Mouse (Mus musculus): ENCODE measurements around the gene Bcl2.

Bcl2 gene

GRCm38 (mm10) chr1:106620174-106620931 lies 93.7 kb downstream of the Bcl2 start:
- no peak for DNase-seq (ENCODE audit: low spot score)

DNA sequence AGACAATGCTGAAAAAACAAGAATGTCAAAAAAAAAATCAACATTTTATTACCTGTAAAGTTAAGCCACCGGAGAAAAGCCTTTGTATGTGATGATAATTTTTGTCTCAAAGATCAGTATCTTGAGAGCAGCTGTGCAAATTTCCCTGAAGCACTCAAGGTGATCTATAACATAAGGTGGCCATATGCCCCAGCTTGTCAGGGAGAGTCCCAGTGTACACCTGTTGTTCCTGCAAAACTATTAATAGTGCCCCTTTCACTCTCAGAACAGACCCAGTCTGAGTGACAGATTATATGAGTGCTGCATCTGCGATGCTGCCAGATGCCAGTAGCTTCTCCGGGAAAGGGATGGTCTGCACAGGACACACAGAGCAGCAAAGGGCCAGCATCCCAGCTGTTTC lies 95.3 kb downstream of the Bcl2 start:
- DNase-seq (ENCODE audit: low spot score) = no peak

DNA sequence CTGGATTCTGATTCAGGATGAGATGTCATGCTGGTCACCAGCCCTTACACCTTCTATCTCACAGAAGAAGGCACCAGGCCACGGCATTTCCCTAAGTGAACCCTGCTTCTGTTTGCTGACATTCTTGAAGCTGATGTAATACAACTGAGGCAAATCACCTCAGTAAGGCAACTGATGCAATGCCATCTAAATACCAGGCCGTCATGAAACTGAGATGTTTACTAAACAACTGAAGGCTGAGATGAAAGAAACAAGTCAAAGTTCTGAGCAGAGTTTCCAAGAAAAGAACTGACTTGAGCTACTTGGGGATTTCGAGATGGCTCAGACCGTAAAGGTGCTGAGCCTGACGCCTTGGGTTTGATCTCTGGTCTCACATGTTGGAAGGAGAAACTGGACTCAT lies 97.1 kb downstream of the Bcl2 start:
- no peak for DNase-seq (ENCODE audit: low spot score)

DNA sequence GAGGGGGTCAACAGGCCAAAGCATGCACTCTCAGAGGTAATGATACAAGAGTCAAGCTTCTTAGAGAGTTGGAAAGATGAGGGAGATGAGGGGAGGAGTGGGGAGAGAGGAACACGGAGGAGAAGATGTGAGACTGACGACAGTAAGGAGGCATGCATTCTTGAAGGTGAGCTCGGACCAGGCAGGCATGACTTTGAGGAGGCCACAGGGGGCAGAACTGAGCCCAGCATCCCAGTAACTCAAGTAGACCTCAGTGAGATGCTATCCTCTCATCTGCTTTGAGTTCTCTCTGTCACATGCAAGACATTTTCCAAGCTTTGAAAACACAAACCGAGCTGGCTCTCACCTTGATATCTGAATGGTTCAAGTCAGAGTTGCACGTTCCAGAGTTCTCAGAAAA lies 100.7 kb downstream of the Bcl2 start:
- no peak for DNase-seq (ENCODE audit: low spot score)

- DNase-seq (ENCODE audit: low spot score) = no peak
Measured at GRCm38 (mm10) chr1:106612166-106613031, 101.7 kb downstream of the Bcl2 start.

DNA sequence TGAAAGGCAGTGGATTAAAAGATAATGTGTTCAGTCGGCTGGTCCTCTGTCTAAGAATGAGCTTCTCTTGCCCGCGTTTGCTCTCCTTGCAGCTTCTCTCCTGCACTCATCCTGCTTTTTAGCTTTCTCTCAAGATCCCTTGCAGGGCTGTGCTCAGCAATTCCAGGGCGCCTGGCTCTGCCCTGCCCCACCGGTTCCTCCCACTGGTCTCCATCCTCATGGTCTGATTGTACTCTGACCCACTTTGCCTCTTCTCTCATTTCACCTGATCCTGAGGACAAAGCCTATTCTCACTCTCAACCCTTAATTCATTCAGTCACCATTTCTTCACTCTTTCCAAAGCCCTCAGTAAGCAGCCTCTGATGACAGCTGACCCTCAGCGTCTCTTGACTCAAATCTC lies 102.8 kb downstream of the Bcl2 start:
- DNase-seq (ENCODE audit: low spot score) = no peak

DNA sequence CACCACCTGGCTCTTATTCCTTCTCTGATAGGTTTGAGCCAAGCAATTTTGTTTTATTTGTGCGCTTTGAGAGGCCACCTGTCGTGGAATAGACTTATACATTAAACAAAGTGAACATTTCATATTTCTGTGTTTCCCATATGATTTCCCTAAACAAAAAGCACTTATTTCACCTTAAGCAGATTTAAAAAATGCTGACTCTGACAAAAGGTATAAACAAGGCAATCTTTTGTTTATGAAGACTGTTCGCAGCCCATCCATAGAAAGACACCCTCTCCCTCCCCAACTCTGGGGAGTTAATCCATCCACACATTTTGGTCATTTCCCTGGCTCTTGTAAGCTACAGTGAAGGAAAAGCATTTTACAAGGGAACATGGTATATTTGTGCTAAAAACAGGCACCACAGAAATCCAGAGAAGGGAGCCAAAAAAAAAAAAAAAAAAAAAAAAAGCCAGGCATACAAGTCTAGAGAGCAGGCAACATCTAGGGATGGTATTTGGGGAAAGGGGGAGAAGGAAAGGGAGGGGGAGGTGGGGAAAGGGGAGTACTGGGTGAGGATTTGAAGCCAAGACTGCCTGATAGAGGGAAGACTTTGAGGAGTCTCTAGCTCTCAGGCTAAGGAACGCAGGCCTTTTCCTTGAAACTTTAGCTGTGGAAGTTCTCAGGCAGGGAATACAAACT lies 105.8 kb downstream of the Bcl2 start:
- DNase-seq (ENCODE audit: low spot score) = no peak

DNA sequence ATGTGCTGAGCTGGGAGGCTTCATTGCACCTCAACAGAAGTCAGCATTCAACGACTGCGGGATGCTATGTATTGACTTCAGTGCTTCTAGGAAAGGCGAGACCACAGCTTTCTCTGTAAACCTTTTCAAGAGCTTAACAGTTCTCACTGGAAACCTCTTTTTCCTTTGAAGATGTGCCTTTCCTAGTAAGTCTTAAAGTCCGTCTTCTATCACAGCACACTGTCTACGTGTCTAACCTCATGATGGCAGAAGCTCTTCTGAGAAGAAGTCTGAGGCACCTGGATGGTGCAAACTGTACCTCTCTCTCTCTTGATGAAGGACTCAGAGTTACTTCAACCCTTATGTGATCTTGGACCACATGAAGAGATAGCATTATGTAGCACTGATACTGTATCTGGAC lies 107.1 kb downstream of the Bcl2 start:
- no peak for DNase-seq (ENCODE audit: low spot score)

DNA sequence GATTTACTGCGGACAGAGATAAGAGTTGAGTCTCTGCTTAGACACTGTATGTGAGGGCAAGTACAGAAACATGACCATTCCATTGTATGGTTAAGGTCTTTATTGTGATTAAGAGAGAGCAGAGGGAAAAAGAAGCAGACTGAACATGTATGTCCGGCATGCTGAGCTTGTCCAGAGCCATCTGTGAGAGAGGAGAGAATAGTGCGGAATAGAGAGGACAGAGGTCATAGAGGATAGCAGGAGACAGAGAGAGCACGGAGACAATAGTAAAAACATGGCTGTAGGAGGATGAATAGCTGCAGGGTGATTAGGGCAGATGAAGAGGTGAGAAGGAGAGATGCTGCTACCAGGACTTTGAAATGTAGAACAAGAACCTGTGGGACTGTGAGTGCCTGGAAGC lies 110.7 kb downstream of the Bcl2 start:
- no peak for DNase-seq (ENCODE audit: low spot score)

DNA sequence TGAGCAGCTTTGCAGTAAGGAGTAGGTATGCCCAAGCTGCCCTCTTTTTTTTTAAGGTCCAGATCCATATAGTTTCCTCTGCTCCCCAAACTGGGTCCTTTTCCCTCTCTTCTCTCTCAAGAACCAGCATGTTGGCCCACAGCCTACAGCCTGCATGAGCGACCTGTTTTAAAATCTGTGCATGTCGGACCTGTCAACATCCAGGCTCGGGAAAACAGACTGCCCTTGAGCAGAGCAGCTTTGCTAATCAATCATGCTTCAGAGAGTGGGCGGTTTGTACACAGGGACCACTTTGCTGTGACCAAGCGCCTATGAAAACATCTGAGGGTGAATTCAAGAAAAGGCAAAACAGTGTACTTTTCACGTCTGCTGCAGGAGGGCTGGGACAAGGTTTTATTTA lies 111.1 kb downstream of the Bcl2 start:
- DNase-seq (ENCODE audit: low spot score) = no peak

DNA sequence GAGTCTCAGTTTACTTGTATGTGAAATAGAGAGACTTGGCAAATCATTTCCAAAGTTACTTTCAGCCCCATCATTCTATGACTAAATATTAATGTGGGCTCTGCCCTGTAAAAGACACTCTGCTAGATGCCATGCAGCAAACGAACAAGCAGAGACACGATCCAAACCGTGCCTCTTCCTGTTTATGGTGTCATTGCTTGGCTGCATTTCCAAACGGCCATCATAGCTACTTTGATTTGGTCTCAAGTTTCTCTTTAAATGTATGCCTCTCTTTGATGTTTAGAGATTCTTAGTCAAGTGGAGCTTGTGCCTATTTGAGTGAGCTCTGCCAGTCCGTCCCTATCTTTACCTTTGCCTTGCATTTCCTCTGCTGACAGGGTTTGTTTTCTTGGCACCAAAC lies 111.5 kb downstream of the Bcl2 start:
- no peak for DNase-seq (ENCODE audit: low spot score)

DNA sequence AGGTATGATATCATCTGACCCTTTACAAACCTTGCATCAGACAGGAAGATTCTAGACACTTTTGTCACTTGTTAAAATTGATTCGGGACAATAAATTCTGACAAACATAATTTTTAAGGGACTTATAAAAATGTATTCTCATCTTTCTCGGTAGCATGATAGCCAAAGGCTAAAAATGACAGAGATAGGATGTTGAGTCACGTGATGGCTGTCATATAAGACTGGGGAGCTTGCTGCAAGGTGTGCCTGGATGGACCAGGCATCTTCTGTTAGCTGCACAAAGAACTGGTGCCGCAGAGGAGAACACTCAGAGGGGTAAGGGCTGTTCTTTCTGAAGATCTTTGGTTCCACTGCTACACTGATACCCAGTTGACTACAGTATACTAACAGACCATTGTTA lies 112.8 kb downstream of the Bcl2 start:
- no peak for DNase-seq (ENCODE audit: low spot score)

- DNase-seq (ENCODE audit: low spot score) = no peak
Measured at GRCm38 (mm10) chr1:106600841-106601240, 113.2 kb downstream of the Bcl2 start.

DNA sequence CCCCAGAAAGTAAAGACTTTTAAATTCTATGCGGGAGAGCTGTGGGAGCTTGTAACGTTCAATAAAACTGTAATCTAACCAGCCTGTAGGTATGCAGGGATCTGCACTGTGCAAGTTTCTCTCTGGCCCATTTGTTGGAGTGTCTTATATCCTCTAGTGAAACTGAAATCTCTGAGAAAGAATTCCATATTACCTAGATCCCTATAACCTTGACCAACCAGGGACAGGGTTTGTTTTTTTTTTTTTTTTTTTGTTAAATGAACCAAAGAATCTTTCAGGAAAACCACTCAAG lies 115.8 kb downstream of the Bcl2 start:
- no peak for DNase-seq (ENCODE audit: low spot score)

DNA sequence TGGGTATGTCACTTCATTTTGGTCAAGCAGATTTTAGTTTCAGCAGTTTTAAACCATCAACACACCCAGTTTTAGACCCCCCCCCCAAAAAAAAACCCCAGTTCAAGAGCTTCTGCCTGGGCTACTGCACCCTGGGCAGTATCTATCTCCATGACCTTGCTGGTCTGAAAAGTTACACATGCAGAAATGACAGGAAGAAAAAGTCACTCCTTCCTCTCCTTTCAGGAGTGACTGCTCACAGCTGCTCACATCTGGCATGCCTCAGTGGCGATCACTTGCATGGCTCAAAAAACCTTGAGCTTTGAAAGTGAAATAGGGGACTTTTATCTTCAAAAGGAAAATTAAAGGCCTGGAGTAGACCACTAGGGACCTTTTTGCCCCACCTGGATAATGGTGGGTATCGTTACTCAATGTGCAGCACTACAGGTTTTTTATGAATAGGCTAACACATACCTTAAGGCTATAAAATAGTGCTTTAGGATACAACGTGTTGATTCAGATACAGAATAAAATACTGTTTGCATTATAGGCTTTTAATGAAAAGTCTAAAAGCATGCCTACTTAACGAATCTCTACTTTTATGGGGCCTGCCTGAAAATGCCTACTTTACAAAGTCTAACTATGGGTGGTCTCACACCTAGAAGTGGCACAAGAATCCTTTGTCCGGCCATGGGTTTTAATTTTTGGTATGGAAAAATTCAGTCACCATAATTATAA lies 116.3 kb downstream of the Bcl2 start:
- no peak for DNase-seq (ENCODE audit: low spot score)

- no peak for DNase-seq (ENCODE audit: low spot score)
Measured at GRCm38 (mm10) chr1:106596380-106596779, 117.7 kb downstream of the Bcl2 start.

DNA sequence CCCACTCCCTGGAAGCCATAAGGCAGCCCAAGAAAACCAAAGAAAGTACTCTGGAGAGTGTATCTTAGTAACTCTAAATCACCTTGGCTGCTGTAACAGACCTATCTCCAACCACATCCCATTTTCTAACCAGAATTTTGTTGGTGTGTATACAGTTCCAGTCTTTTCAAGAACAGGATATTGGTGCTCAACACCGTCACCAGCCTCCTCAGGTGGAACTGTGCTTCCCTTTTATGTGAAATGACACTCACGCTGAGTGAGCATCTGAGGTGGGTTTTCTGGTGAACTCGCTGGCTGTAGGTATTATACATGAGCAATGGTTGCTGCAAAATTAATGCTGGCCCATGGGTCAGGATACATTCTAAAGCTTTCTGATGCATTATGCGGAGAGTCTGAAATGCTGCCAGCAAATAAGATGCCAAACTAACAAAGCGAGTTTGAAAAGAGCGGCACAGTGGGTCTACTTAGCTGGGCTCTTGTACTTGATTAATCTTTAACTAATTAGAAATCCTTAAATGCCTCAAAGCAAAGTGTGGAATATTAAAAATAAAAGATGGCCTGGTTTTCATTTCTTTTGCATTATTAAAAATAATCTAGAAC lies 118.7 kb downstream of the Bcl2 start:
- no peak for DNase-seq (ENCODE audit: low spot score)

DNA sequence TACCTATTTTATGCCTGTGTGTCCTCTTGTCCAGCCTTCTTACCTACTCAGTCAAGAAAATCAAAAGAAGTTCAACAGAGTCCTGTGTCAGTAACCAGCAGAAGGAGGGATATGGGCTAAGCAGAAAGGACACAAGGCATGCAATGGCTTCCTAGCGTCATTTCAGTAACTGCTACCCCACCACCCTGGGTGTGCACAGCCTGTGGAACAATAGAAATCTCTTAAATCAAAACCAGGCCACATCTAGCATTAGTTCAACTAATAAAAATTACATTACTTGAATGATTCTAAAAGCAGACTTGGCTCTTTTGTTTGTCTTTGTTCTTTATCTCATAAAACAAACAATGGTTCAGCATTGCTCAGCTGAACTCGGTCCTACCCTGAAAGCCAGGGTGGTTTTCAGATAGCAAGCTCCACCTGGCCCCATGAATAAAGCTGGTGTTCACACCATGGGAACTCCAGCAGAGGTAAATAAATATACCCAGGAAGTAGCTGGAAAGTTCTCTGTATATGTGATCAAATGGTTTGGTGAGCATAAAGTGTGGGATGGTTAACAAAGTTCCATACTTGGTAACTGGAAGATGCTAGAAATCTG lies 122.8 kb downstream of the Bcl2 start:
- no peak for DNase-seq (ENCODE audit: low spot score)

GRCm38 (mm10) chr1:106589141-106589540 lies 124.9 kb downstream of the Bcl2 start:
- no peak for DNase-seq (ENCODE audit: low spot score)

- DNase-seq (ENCODE audit: low spot score) = no peak
Measured at GRCm38 (mm10) chr1:106587866-106588470, 126.1 kb downstream of the Bcl2 start.

- DNase-seq (ENCODE audit: low spot score) = no peak
Measured at GRCm38 (mm10) chr1:106586761-106587160, 127.3 kb downstream of the Bcl2 start.
